Mouse (Mus musculus) hindbrain, embryonic 11.5 days (tissue): ENCODE data around the gene A030014E15Rik. TPM values are rescaled to one million over a fixed set of nuclear protein-coding genes. Genes with fewer than 3 reads are reported as not detected.

Experiments used
- ATAC-seq: fragments of 200-750 bp; cut with Nextera tagmentation; 2 replicates; pipeline ENCODE4 v1.8.0; 2017; ENCODE audit warnings: mild to moderate bottlenecking, moderate TSS enrichment, moderate library complexity; ENCODE audit not compliant: low FRiP score
- DNase-seq: peaks from one replicate; pipeline ENCODE4 v3.0.0-alpha.2; 2015; ENCODE audit warnings: low spot score
- H3K27ac ChIP-seq: fragments of 300-500 bp; sonication (generic); 2 replicates; pipeline ENCODE4 v1.5.1; 2014; ENCODE audit warnings: mild to moderate bottlenecking, low read depth, low read length
- H3K27me3 ChIP-seq: fragments of 300-500 bp; sonication (generic); 2 replicates; pipeline ENCODE4 v1.6.1; 2014; ENCODE audit warnings: mild to moderate bottlenecking, low read length, moderate library complexity, mixed read lengths; ENCODE audit not compliant: control insufficient read depth, insufficient read depth
- H3K36me3 ChIP-seq: fragments of 300-500 bp; sonication (generic); 2 replicates; pipeline ENCODE4 v1.6.1; 2014; ENCODE audit warnings: mild to moderate bottlenecking, low read length, moderate library complexity, mixed read lengths; ENCODE audit not compliant: control insufficient read depth, insufficient read depth
- H3K4me1 ChIP-seq: fragments of 300-500 bp; sonication (generic); replicated peaks from 2 replicates; pipeline ENCODE4 v1.6.1; 2014; ENCODE audit warnings: low read length, mixed read lengths; ENCODE audit not compliant: control insufficient read depth, insufficient read depth
- H3K4me2 ChIP-seq: fragments of 300-500 bp; sonication (generic); replicated peaks from 2 replicates; pipeline ENCODE4 v1.6.1; 2014; ENCODE audit warnings: mild to moderate bottlenecking, low read depth, low read length
- H3K4me3 ChIP-seq: fragments of 300-500 bp; sonication (generic); 2 replicates; pipeline ENCODE4 v1.5.1; 2014; ENCODE audit warnings: low read depth, low read length
- H3K9ac ChIP-seq: fragments of 300-500 bp; sonication (generic); 2 replicates; pipeline ENCODE4 v1.6.1; 2014; ENCODE audit warnings: low read depth, low read length
- H3K9me3 ChIP-seq: fragments of 300-500 bp; sonication (generic); 2 replicates; pipeline ENCODE4 v1.6.1; 2016; ENCODE audit warnings: low read length; ENCODE audit not compliant: control insufficient read depth
- WGBS: fragments of 180-500 bp; shearing (Covaris S2); extraction: QIAGEN DNeasy Blood & Tissue Kit; methylation state at CpG from one replicate; pipeline ENCODE4 v1.1.7; 2014; 5-methylcytosine and 5-hydroxymethylcytosine counted together
- polyA plus RNA-seq: library from polyadenylated mRNA; unstranded; fragments of >200 nt; fragmentation: Nextera tagmentation; extraction: Ambion mirVana; gene quantifications from 2 replicates; pipeline ENCODE4 v1.2.1, GENCODE M21; 2014

The A030014E15Rik gene
- polyA plus RNA-seq, 1 experiment from 2014 or later: not detected

DNA sequence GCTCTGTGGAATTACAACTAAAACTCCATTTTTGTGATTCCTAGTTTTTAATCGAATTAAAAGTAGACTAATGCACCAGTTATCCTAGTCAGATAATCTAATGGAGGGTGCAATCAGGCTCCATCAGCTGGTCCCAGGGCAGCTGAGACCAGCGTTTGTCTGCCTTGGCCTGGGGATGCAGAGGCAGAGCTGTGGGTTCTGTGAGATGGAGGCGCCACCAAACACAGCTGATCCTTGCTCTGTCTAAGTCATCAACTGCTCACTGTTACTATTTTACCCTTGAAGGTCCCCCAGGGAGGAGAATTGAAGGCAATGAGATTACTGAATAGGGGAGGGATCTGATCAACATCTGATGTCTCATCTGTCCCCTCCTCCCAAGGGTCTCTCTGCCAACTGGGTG lies 41.7 kb downstream of the A030014E15Rik start:
- DNase-seq (peak; percentile 25), ATAC-seq (peak; percentile 71)
- 66% methylated on average over 3 of the region's 3 CpGs for whole genome bisulfite sequencing
- Histone ChIP-seq H3K4me1 (no peaks in the 10 kb centered on the region), H3K4me3 (no peak overlapping the region), H3K36me3 (no peaks in the 10 kb centered on the region), H3K27ac (no peak overlapping the region), H3K27me3 (no peaks in the 10 kb centered on the region), H3K9me3 (no peaks in the 10 kb centered on the region), H3K9ac (no peak overlapping the region), H3K4me2 (no peak overlapping the region)

DNA sequence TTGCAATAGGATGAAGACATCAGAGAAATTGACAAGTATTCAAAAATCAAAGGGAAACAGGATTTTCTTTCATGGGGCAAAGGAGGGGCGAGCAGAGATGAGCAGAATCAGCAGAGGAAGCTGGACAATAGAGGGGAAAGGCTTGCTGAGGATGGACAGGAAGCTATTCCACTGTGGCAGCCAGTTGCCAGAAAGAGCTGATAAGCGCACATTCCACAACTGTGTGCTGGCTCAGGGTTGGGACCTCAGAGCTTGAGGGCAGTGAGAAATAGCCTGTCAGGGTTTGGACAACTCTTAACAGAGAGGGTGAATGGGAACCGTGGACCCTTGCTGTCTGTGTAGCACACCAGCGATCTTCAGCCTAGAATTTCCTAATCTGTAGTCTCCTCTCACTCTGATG lies 47.3 kb downstream of the A030014E15Rik start:
- no peaks in the 10 kb centered on the region for H3K27me3 ChIP-seq
- no peak for DNase-seq
- no peak for ATAC-seq
- no peak overlapping the region for H3K4me2 ChIP-seq
- H3K9ac ChIP-seq: no peak overlapping the region
- H3K4me1 ChIP-seq: no peaks in the 10 kb centered on the region
- no peaks in the 10 kb centered on the region for H3K9me3 ChIP-seq
- H3K36me3 ChIP-seq: no peaks in the 10 kb centered on the region
- 58% methylated on average over 4 of the region's 4 CpGs for WGBS
- no peak overlapping the region for H3K27ac ChIP-seq
- H3K4me3 ChIP-seq: no peak overlapping the region

DNA sequence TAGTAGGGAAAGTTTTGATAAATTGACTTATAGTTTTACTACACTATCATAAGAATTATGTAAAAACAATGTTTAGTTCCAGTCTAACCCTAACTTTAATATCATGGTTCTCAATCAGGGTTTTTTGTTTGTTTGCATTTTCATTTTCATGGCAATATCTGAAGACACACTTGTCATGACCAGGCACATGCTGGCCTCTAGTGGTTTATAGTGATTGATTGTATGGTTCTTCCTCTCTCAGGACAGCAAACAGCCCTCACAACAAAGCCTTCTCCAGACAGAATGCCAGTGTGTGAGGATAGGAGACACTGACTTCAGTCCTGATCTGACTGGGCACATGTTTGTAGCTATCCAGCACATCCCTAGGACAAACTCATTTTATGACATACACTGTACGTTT lies 48.5 kb downstream of the A030014E15Rik start:
- no peaks in the 10 kb centered on the region for H3K4me1 ChIP-seq
- no peaks in the 10 kb centered on the region for H3K9me3 ChIP-seq
- H3K4me3 ChIP-seq: no peak overlapping the region
- 100% methylated on average over 1 of the region's 1 CpGs for WGBS
- H3K27me3 ChIP-seq: no peaks in the 10 kb centered on the region
- no peak overlapping the region for H3K27ac ChIP-seq
- no peak overlapping the region for H3K9ac ChIP-seq
- ATAC-seq (no peak), DNase-seq (no peak)
- no peaks in the 10 kb centered on the region for H3K36me3 ChIP-seq
- no peak overlapping the region for H3K4me2 ChIP-seq

DNA sequence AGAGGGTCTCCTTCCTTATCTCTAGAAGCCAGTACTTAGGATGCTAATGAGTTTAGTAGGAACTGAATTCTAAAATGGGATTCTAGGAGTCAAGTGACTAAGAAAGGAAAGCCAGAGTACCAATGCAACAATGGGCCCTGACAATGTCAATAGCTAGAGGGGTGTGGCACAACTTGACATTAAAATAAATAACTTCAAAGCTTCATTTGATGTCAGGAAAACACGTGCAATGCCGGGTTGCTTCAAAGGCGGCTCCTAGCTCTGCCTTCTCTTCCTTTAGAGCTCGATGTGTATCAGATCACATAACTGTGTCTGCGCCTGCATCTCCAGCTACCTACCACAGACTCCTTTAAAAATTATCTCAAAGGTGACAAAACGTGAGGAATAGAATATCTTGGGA lies 49.2 kb downstream of the A030014E15Rik start:
- Histone ChIP-seq H3K4me3 (no peak overlapping the region), H3K27ac (no peak overlapping the region), H3K4me1 (no peaks in the 10 kb centered on the region), H3K36me3 (no peaks in the 10 kb centered on the region), H3K9me3 (no peaks in the 10 kb centered on the region), H3K9ac (no peak overlapping the region), H3K27me3 (no peaks in the 10 kb centered on the region), H3K4me2 (no peak overlapping the region)
- no peak for DNase-seq
- WGBS: 81% methylated on average over 6 of the region's 6 CpGs
- no peak for ATAC-seq

DNA sequence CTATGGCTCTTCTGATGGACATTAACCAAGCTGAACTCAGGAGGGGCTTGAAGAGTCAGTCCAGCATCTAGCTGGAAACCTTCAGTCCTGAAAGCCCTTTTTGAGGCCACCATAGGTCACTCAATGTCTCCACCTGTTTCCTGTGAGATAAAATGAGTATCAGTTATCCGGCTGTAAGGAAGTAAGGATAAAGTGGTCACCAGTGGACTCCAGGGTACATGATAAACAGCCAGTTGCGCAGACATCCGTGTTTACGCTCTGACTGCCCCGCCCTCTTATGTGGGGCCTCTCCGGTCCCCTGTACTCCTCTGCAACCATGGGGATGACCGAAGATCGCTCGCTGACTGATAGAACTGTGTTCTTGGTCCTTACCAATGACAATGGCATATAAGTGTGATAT lies 49.6 kb downstream of the A030014E15Rik start:
- Histone ChIP-seq H3K9me3 (no peaks in the 10 kb centered on the region), H3K27ac (no peak overlapping the region), H3K4me1 (no peaks in the 10 kb centered on the region), H3K4me3 (no peak overlapping the region), H3K27me3 (no peaks in the 10 kb centered on the region), H3K36me3 (no peaks in the 10 kb centered on the region), H3K9ac (no peak overlapping the region), H3K4me2 (no peak overlapping the region)
- no peak for ATAC-seq
- no peak for DNase-seq
- WGBS: 87% methylated on average over 9 of the region's 9 CpGs

Other genes starting within 250 kb of the A030014E15Rik start
- gene Mff, start 200.0 kb upstream of the A030014E15Rik start, polyA plus RNA-seq: 279 and 298 TPM in 2 replicates
- gene Tm4sf20, start 156.5 kb upstream of the A030014E15Rik start, polyA plus RNA-seq: not detected in 2 replicates
- gene Gm47791, start 153.7 kb upstream of the A030014E15Rik start, polyA plus RNA-seq: not detected in 2 replicates
- gene Agfg1, start 85.4 kb upstream of the A030014E15Rik start, polyA plus RNA-seq: 47.2 and 54.4 TPM in 2 replicates
- 0.20 TPM in 1 of 2 replicates, not detected in the other for gene A030005L19Rik, start 11.6 kb upstream of the A030014E15Rik start, polyA plus RNA-seq
- gene Gm6217, start 6.5 kb downstream of the A030014E15Rik start, polyA plus RNA-seq: not detected in 2 replicates
- not detected in 2 replicates for gene A030003K21Rik, start 18.5 kb downstream of the A030014E15Rik start, polyA plus RNA-seq
- not detected in 2 replicates for gene Gm7544, start 31.1 kb downstream of the A030014E15Rik start, polyA plus RNA-seq
- gene Gm47955, start 35.4 kb downstream of the A030014E15Rik start, polyA plus RNA-seq: not detected in 2 replicates
- not detected in 2 replicates for gene Gm47959, start 75.6 kb downstream of the A030014E15Rik start, polyA plus RNA-seq
- 0.20 and 0.34 TPM in 2 replicates for gene Slc19a3, start 113.5 kb downstream of the A030014E15Rik start, polyA plus RNA-seq
- not detected in 2 replicates for gene Krtap28-10, start 117.6 kb downstream of the A030014E15Rik start, polyA plus RNA-seq
- gene Gm47969, start 120.0 kb downstream of the A030014E15Rik start, polyA plus RNA-seq: not detected in 2 replicates
- gene A030005K14Rik, start 134.5 kb downstream of the A030014E15Rik start, polyA plus RNA-seq: not detected in 2 replicates
- gene Krtap28-13, start 136.0 kb downstream of the A030014E15Rik start, polyA plus RNA-seq: not detected in 2 replicates
- not detected in 2 replicates for gene Ccl20, start 191.8 kb downstream of the A030014E15Rik start, polyA plus RNA-seq
- 0.63 and 0.83 TPM in 2 replicates for gene Daw1, start 234.8 kb downstream of the A030014E15Rik start, polyA plus RNA-seq